Mouse (Mus musculus): ENCODE measurements around the gene Cdca4.

DNA sequence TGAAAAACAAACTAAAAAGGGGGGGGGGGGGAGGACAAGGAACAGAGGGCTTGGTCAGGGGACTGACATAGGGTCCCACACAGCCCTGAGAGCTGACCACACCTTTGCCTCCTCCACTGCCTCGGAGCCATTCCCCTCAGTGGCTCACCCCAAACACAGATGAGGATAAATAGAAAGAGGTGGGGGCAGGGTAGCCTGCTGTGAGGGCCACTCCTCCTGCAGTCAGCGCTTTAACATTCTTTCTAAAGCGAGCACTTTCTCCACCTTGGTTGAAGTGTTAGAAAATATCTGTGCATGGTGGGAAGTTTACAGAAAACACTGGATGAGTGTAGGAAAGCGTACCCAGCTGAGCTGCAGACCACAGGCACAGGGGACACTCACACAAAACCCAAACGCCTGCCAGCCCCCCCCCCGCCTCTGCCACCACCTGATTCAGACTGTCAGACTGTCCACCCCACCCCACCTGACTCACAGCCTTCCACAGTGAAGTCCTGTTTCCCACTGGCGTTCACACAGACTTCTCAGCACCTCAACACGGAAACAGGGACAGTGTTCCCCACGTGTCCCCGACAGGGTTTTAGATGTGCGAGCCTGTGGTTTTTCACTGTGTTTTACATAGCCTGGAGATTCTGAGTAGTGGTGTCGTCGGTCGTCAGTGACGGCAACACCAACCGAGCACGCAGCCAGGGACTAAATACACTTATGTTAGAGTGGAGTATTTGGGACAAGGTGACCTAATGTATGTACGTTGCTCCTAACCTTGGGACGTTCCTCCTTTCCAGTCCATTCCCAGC, 18.9 kb downstream of the Cdca4 start:
- no peak for TF ChIP-seq CTCF (conservative IDR thresholded peaks at IDR 0.05 in 1 of 2, IDR thresholded peaks at IDR 0.05 in 1 of 2; ENCODE audit: low read depth in 2 of 2, low read length in 2 of 2)
- TF ChIP-seq MAFK (IDR thresholded peaks at IDR 0.05; ENCODE audit: insufficient replicate concordance, low read length): no peak
- no peak for TF ChIP-seq EP300 (IDR thresholded peaks at IDR 0.05; ENCODE audit: low read length)
- TF ChIP-seq TBP (conservative IDR thresholded peaks at IDR 0.05; ENCODE audit: low read depth, low read length): no peak
- no peak for TF ChIP-seq ZKSCAN1 (IDR thresholded peaks at IDR 0.05; ENCODE audit: borderline replicate concordance, low read depth, low read length)
- no peak for TF ChIP-seq MYC (IDR thresholded peaks at IDR 0.05; ENCODE audit: low read depth, low read length)
- TF ChIP-seq GABPA (IDR thresholded peaks at IDR 0.05; ENCODE audit: insufficient replicate concordance, low read depth, low read length): no peak
- no peak for TF ChIP-seq POLR2A (IDR thresholded peaks at IDR 0.05; ENCODE audit: low read depth, low read length)
- TF ChIP-seq SIN3A (IDR thresholded peaks at IDR 0.05; ENCODE audit: low read length): no peak
- no peak for TF ChIP-seq USF1 (IDR thresholded peaks at IDR 0.05; ENCODE audit: low read depth, low read length)
- TF ChIP-seq NELFE (IDR thresholded peaks at IDR 0.05; ENCODE audit: low read depth, low read length): no peak
- TF ChIP-seq TCF12 (IDR thresholded peaks at IDR 0.05; ENCODE audit: low read depth, low read length): no peak
- TF ChIP-seq USF2 (conservative IDR thresholded peaks at IDR 0.05; ENCODE audit: low read depth, low read length): no peak
- TF ChIP-seq CHD2 (IDR thresholded peaks at IDR 0.05; ENCODE audit: low read length): no peak
